Mouse (Mus musculus) lung, adult 2 months (tissue): ENCODE results near the gene Trp73. TPM values are rescaled to one million over a fixed set of nuclear protein-coding genes. Genes with fewer than 3 reads are reported as not detected.
A peak's percentile ranks its signal among the peaks of the same experiment; 100 is the strongest.

Source experiments
- DNase-seq: peaks from one replicate; pipeline ENCODE4 v3.0.0; 2022
- H3K4me1 ChIP-seq: fragments of 200-500 bp; 2 replicates; pipeline ENCODE4 v1.6.1; 2011; ENCODE audit warnings: low read length; ENCODE audit not compliant: control insufficient read depth, insufficient read depth
- H3K4me3 ChIP-seq: fragments of 200-500 bp; replicated peaks from 2 replicates; pipeline ENCODE3; 2011; ENCODE audit warnings: low read depth, mild to moderate bottlenecking, control low read depth, low read length; ENCODE audit errors: extremely low read depth
- CTCF ChIP-seq: fragments of 200-500 bp; IDR thresholded peaks from 2 replicates; pipeline ENCODE4 v1.5.1; 2011; ENCODE audit warnings: mild to moderate bottlenecking, low read length, control low read depth; ENCODE audit not compliant: insufficient read depth
- POLR2A ChIP-seq: fragments of 200-500 bp; IDR thresholded peaks from 2 replicates; pipeline ENCODE4 v1.6.1; 2011; ENCODE audit warnings: low read depth, mild to moderate bottlenecking, control low read depth, low read length, borderline replicate concordance; ENCODE audit errors: extremely low read depth
- WGBS: fragments of 180-500 bp; shearing (Covaris S2); methylation state at CpG from one replicate; pipeline ENCODE4 v1.1.7; 2018; 5-methylcytosine and 5-hydroxymethylcytosine counted together
- polyA plus RNA-seq: library from polyadenylated mRNA; depleted of rRNA; stranded (reverse); fragments of >200 nt; gene quantifications from 2 replicates; pipeline ENCODE4 v1.2.3, GENCODE M21; 2012; rRNA removed

Trp73 gene
- 9.9 and 10.0 TPM in 2 replicates for polyA plus RNA-seq

DNA sequence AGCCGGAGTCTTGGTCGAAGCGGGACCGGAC lies at the start of gene Trp73:
Gene Trp73, minus strand, starts transcription at position 27 of the 31 bp plus-strand sequence.
- TF ChIP-seq CTCF: no peak
- TF ChIP-seq POLR2A: no peak
- Histone ChIP-seq H3K4me1 (peaks cover 11% of the 10 kb centered on the region), H3K4me3 (peak within 1 kb of the TSS; percentile 50)
- WGBS: 0% methylated on average over 4 of the region's 4 CpGs
- DNase-seq: no peak

DNA sequence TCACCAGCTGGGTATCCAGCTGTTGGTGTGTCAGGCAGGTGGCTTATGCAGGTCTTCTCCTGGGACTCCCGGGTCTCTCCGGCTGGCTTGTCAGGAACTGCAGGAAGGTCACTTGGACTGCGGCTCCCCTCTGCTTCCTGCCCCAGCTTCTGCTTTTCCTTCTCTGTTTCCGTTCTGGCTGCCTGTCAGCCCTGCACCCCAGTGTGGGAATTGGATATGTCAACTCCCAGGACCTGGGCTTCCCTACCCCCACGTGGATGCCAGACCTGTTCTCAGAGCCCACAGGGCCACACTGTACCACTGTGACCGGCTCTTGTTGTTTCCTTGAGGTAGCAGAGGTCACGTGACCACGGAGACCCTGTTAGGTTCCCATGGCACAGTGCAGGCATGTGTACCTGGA lies 48.9 kb upstream of the Trp73 start:
- TF ChIP-seq CTCF (no peak), POLR2A (no peak)
- DNase-seq: no peak
- Histone ChIP-seq H3K4me3 (no peak overlapping the region), H3K4me1 (peaks cover 44% of the 10 kb centered on the region)
- WGBS: 37% methylated on average over 8 of the region's 8 CpGs

DNA sequence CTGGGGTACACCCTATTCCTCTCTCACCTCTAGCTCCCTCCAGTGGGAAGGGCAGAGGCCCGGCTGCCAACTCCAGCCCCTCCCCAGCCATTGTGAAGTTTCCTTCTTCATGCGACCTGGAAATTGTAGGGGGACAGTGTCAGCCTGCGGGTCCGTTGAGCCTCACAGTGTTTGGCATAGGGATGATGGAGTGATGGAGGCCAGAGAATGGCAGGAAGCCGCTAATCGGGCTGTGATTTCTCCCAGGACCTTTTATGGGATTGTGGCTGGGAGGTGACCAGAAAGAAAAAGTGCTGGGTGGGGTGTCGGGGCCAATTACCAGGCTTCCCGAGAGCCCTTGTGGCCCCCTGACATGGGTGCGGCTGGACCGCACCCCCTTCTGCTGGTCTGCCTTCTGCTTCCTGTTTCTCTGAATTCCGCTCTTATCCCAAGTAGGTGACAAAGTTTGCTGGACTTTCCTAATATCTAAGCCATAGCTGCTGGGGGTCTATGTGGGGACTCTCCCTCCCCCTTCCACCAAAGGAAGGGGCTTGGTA lies 46.1 kb upstream of the Trp73 start:
- H3K4me1 ChIP-seq: peaks cover 61% of the 10 kb centered on the region
- no peak for DNase-seq
- WGBS: 47% methylated on average over 11 of the region's 11 CpGs

DNA sequence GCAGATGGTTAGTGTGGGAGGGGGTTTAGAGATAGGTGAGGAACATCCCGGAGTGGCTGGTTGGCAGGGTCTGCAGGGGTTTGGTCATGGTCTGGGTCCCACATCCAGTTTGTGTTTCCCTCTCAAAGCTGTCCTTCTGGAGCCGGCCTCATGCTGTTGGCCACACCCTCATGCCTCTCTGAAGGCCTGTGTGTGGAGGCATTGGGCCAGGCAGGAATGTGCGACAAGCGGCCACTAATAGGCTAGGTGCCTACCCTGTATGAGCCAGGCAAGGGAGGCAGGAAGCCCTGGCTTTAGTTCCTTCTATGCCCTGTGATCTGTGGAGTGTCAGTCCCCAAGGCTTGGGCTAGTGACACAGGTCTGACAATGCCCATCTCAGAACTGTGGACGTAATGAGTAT lies 45.0 kb upstream of the Trp73 start:
- Histone ChIP-seq H3K4me1 (peaks cover 69% of the 10 kb centered on the region), H3K4me3 (no peak overlapping the region)
- 41% methylated on average over 5 of the region's 5 CpGs for WGBS
- no peak for TF ChIP-seq CTCF
- TF ChIP-seq POLR2A: no peak; the same call in 1 of the 2 replicates
- no peak for DNase-seq

More for the DNA sequence above, 46.1 kb upstream of the Trp73 start:
- TF ChIP-seq POLR2A (no peak), CTCF (no peak)
- no peak overlapping the region for H3K4me3 ChIP-seq

DNA sequence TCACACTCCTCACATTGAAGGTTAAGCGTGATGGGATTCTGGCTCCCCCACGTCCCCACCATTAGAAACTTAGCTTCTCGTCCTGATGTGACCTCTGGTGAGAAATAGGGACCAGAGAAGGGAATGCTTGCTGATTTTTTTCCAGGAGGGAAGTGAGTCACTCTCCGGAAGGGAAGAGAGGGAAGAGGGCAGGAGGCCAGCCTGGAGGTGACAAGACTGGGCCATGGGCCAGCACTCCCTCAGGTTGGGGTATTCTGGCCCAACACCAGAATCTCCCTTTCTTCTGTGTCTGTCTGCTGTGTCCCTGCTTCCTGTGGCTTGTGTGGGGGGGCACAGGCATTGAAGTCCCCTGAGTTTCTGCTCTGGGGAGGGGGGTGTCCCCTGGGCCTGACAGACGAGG lies 43.6 kb upstream of the Trp73 start:
- TF ChIP-seq POLR2A: no peak
- TF ChIP-seq CTCF: no peak
- Histone ChIP-seq H3K4me3 (no peak overlapping the region), H3K4me1 (peaks cover 61% of the 10 kb centered on the region)
- WGBS: 41% methylated on average over 5 of the region's 5 CpGs
- no peak for DNase-seq

DNA sequence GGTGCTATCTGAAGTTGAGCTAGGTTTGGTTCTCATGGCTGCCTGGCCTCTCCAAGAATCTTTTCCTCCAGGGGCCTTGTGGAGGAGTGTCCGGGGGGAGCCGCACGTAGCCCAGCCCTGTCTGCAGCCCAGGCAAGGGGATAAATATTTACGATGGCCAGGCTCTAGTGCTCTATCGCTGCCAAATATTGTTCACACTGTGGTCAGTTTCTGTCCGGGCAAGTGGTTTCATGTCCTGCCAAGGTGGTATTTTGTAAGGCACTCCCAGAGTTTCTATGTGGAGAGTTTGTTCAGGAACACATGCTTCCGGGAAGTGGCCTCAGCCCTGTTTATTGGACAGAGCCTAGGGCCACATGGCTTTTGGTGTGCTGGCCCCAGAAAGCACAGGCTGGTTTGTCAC lies 41.0 kb upstream of the Trp73 start:
- peak; percentile 61 for DNase-seq
- WGBS: 26% methylated on average over 7 of the region's 7 CpGs
- 0 out of 2 replicates have a peak, but pooled peaks have one; percentile 20 for TF ChIP-seq POLR2A
- TF ChIP-seq CTCF: no peak
- Histone ChIP-seq H3K4me1 (peaks cover 48% of the 10 kb centered on the region), H3K4me3 (no peak overlapping the region)

DNA sequence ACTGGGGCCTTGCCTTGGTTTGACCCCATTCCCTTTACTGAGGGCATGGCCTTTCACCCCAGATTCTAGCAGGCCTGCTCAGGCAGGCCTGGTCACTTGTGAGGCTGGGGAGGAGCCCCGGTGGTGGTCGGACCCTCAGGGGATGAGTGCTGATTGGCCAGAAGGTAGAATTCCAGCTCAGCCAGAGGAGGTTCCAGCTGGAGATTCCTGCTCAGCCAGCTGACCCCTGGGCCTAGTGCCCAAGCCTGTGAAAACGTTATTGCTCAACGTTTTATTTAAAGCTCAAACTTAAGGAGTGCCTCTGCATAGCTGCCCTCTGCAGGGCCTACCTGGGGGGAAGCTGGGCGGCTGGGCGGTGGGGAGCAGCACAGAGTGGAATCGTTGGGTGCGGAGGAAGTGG lies 37.2 kb upstream of the Trp73 start:
- whole genome bisulfite sequencing: 44% methylated on average over 8 of the region's 8 CpGs
- Histone ChIP-seq H3K4me1 (peaks cover 21% of the 10 kb centered on the region), H3K4me3 (no peak overlapping the region)
- TF ChIP-seq POLR2A (no peak), CTCF (no peak)
- DNase-seq: peak; percentile 65

DNA sequence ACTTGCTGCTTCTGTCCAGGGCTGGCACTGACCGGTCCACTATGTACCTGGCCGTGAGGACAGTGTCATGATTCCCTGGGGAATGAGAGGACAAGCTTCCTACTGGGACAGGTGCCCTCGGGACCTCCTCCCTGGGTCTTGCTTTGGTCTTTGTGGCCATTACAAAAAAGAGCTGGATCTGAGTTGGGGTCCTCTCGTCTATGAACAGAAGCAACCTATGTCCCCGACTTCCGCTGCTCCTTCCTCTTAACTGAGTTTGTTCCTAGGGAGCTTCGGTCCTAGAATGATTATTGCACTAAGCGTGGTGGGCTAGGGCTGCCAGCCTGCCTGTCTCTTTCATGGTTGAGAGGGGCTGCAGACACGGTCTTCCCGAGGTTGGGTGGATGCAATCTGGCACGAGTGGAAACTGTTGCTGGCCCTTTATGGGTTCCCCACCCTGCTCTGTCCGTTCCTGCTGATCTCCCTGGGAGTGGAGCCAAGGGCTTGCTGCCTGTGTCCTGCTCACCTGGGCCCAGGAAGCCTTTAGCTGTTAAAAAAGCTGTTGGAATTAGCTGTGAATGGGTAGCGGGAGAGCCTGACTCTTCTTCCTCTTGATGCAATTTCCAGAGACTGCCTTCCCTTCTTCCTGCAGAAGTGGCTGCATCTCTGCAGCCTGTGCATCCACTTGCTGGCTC lies 32.1 kb upstream of the Trp73 start:
- DNase-seq: no peak
- TF ChIP-seq CTCF (no peak), POLR2A (no peak)
- WGBS: 26% methylated on average over 13 of the region's 13 CpGs
- Histone ChIP-seq H3K4me1 (peaks cover 3% of the 10 kb centered on the region; the same call in 1 of the 2 replicates), H3K4me3 (peak overlapping the region; percentile 70)

DNA sequence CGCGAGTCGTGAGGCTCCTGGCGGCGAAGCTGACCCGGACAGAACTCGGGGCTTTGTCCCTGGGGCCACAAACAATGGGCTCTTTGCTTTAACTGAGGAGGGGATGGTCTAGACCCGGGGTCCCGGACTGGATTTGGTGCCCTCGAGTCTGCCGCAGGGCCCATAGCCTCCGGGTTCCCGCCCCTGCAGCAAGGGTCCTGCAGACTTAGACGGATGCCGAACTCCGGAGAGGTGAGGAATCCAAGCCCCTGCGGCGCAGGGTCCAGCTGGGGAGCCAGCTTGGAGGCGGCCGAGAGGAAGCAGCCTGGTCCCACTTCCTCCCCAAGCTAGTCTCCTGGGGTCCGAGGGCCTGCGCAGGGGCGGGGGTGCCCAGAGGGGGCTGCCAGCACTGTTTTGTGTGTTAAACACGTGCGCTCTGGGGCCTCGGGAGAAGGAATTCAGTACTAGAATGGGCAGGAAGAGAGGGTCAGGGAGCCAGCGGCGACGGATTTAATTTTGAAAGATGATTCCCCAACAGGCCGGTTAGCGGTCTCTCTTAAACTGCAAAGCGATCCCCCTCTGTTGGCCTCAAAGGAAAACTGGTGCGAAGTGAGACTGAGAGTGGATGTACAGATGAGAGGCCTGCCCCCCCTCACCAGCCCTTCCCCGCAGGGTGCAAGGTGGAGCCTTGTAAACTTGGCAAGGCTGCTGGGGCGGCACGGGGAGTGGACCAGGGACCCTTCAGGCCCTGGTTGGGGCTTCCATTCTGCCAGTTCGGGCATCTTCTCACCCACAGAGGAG lies 31.3 kb upstream of the Trp73 start:
- H3K4me1 ChIP-seq: peaks cover 3% of the 10 kb centered on the region; the same call in 1 of the 2 replicates
- 1% methylated on average over 37 of the region's 37 CpGs for whole genome bisulfite sequencing
- peak overlapping the region; percentile 70 for H3K4me3 ChIP-seq
- no peak for TF ChIP-seq CTCF
- TF ChIP-seq POLR2A: no peak; the same call in 1 of the 2 replicates
- DNase-seq: no peak

DNA sequence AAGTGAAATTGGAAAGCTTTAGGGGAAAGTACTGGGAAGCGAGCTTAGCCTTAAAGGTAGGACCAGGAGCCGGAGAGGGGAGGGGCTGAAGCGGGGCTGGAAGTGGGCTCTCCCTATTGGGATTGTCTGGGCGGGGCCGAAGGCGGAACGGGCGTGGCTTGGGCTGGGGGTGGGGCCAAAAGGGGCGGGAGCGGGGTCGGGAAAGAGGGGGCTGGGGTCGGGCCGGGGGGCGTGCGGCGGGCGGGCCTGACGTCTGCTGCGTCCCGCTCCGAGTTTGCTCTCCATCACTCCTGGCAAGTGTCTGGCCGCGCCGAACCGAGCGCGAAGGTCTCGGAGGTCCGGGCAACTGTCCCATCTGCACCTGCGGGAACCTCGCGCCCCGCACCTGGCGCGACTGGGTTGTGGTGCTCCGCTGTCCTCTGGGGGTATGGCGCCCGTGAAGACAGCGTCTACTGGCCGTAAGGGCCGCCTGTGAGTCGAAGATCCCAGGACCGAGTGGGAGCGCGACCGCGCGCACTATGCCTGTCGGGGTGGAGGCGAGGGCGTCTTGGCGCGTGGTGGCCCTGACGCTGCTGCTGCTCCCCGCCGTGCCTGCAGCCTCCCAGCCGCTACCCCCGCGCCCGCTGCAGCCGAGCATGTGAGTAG lies 30.6 kb upstream of the Trp73 start, which contains the start of gene Megf6:
Gene Megf6, plus strand, starts transcription at position 225 of the 645 bp plus-strand sequence.
- WGBS: 1% methylated on average over 59 of the region's 61 CpGs
- H3K4me3 ChIP-seq: peak within 1 kb of the TSS; percentile 71
- TF ChIP-seq CTCF (no peak), POLR2A (peak; percentile 35; the same call in 1 of the 2 replicates)
- peaks cover 3% of the 10 kb centered on the region; the same call in 1 of the 2 replicates for H3K4me1 ChIP-seq
- DNase-seq: peak; percentile 70
